Mouse (Mus musculus) C2C12 (cell line): ENCODE measurements around the gene Ccnl1.

Experiments used
- CTCF ChIP-seq: IDR thresholded peaks from one replicate; pipeline ENCODE4 v1.5.1; 2011; ENCODE audit not compliant: control insufficient read depth, insufficient read depth, insufficient read length
- FOSL1 ChIP-seq: IDR thresholded peaks from one replicate; pipeline ENCODE4 v1.8.0; 2011; ENCODE audit warnings: mild to moderate bottlenecking, low read length; ENCODE audit not compliant: poor library complexity, insufficient read depth, severe bottlenecking
- MYOD1 ChIP-seq: IDR thresholded peaks from one replicate; pipeline ENCODE4 v1.6.1; 2011; ENCODE audit warnings: low read depth; ENCODE audit not compliant: control insufficient read depth, insufficient read length
- MYOG ChIP-seq: IDR thresholded peaks from one replicate; pipeline ENCODE4 v1.6.1; 2011; ENCODE audit not compliant: control insufficient read depth, insufficient read length; ENCODE audit errors: extremely low read depth
- USF1 ChIP-seq: IDR thresholded peaks from one replicate; pipeline ENCODE4 v1.6.1; 2011; ENCODE audit warnings: low read depth, mild to moderate bottlenecking, control low read depth, moderate library complexity

DNA sequence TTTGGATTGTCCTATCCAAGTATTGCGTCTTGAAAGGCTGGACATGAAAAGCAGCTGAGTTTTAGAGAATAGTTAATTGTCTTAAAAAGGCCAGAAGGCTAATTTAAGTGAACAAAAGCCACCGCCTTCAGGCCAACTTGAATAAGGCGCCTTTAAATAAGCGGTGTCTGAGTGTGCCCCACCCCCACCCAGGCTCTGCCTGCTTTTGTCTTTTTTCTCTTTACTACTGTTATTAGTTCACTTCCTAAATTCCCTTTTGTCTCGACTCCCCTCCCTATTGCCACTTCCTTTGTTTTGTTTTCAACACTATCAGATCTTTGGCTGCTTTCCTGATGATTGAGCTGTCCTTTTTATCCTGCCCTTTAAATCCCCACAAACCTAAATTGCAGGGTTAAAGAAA, 17.3 kb upstream of the Ccnl1 start:
- TF ChIP-seq CTCF: no peak
- no peak for TF ChIP-seq USF1
- TF ChIP-seq MYOG: no peak
- TF ChIP-seq MYOD1: no peak
- TF ChIP-seq FOSL1: no peak
